Mouse (Mus musculus) heart, adult 10 weeks (tissue): ENCODE data around the gene Faap24. TPM values are rescaled to one million over a fixed set of nuclear protein-coding genes. Genes with fewer than 3 reads are reported as not detected.

Experiments used
- polyA plus RNA-seq: library from polyadenylated mRNA; stranded (reverse); fragments of 350-450 nt; fragmentation: Illumina TruSeq; extraction: RNeasy Lipid Tissue Mini Kit (QIAGEN cat#74804); gene quantifications from one replicate; pipeline ENCODE4 v1.2.3, GENCODE M21; 2014; ENCODE audit warnings: low read depth, low replicate concordance

Faap24 gene
- polyA plus RNA-seq = 2.5 TPM

GRCm38 (mm10) chr7:35396542-35397168 is at the start of gene Faap24, which contains the start of gene Cep89:
Gene Faap24 (minus strand): TSS chr7:35396836.
Gene Cep89 (plus strand): TSS chr7:35397035.

Other genes starting within 250 kb of the Faap24 start
- 0.68 TPM for gene Slc7a10, start 210.5 kb downstream of the Faap24 start, polyA plus RNA-seq
- gene Lrp3, start 181.3 kb downstream of the Faap24 start, polyA plus RNA-seq = 8.7 TPM
- 11.2 TPM for gene Gpatch1, start 78.4 kb downstream of the Faap24 start, polyA plus RNA-seq
- gene Rhpn2, start 62.7 kb downstream of the Faap24 start, polyA plus RNA-seq = 4.0 TPM
- gene Cep89, start 199 bp upstream of the Faap24 start, polyA plus RNA-seq = 14.3 TPM
- gene Slc7a9, start 52.0 kb upstream of the Faap24 start, polyA plus RNA-seq = not detected
- not detected for gene Tdrd12, start 140.9 kb upstream of the Faap24 start, polyA plus RNA-seq
- 74.8 TPM for gene Nudt19, start 159.5 kb upstream of the Faap24 start, polyA plus RNA-seq
- not detected for gene Rgs9bp, start 188.7 kb upstream of the Faap24 start, polyA plus RNA-seq
- gene Ankrd27, start 189.4 kb upstream of the Faap24 start, polyA plus RNA-seq = 11.4 TPM